Mouse (Mus musculus) heart, adult 11 months (tissue): ENCODE data around the gene Vps26a.
A peak's percentile ranks its signal among the peaks of the same experiment; 100 is the strongest.
"Not testable (repeated sequence)": the region's sequence is repeated elsewhere in the genome, so short reads cannot be mapped to it uniquely, and the experiment has no call there.

ENCODE experiments used
- DNase-seq: peaks from one replicate; pipeline ENCODE4 v3.0.0; 2022

Gene Vps26a

GRCm38 (mm10) chr10:62500088-62500915, 13.7 kb upstream of the Vps26a start:
- DNase-seq, result peak; percentile 94

- not testable (repeated sequence) for DNase-seq
Measured at GRCm38 (mm10) chr10:62491681-62492080, 5.1 kb upstream of the Vps26a start.

DNA sequence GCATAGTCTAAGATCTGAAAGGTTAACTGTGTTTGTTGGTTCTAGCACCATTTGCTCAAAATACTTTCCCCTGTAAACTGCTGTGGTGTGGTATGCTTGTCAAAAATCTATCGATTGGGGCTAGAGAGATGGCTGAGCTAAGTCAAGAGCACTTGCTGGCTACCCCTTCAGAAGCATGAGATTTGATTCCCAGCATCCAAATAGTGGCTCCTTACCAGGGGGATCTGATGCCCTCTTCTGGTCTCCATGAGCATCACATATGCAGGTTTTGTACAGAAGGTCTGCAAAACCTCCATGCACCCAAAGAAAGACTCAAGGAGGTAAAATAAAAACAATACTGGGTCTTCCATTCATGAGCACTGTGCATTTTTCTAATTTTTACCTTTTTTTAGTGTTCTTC, 1.7 kb upstream of the Vps26a start:
- peak; percentile 85 for DNase-seq

DNA sequence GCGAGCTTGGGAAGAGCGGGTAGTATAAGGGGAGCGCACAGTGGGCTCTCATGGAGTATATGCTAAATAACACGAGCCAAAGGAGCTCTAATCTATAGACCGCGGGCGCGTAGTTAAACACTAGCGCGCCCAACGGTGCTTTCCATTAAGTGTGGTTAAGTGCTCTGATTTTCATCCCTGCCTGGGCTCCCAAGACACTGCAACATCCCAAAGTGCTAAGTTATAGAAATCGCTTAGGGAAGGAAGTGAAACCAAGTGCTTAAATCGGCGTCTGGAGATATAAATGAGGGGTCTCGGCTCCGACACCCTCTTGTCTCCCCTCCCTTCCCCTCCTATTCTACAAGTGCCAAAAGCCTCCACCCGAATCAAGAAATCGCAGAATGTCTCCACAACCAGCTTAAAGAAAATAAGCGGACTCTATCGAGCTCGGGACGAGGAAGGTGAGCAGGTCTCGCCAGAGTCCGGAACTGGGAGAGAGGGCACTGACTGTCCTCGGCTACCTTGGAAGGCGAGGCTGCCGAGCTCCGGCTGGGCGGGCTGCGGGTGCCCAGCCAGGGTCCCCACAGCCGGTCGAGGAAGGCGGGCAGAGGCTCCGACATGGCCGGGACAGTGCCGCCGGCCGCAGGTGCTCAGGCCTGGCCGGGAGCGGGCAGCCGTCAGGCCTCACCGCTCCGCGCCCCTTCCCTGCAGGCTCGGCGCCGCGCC, 575 bp downstream of the Vps26a start:
- DNase-seq, result no peak

DNA sequence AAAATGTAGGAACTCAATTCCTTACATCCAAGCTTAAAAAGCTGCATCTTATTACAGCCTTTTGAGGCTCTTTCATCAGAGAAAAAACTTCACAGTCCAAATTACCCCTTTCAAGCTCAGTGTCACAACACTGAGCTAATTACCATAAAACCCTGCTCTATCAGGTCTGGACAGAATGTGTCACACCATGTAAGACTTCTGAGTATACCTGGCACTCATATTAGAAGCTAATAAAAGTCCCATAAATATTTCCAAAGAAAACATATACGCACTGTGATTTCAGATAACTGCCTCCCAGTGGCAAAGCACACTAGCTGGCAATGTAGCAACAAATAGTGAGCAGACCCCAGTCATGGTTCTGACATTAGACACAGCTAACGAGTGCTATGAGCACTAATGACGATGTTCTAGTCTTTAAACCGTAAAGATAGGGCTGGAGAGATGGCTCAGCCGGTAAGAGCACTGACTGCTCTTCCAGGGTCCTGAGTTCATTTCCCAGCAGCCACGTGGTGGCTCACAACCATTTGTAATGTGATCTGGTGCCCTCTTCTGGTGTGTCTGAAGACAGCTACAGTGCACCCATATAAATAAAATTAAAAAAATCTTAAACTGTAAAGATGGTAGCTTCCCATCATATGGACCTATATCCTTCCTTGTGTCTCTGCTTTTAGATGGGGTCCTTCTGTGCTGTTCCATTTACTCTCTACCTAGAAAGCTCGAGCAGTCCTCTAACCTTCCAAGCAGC, 5.3 kb downstream of the Vps26a start:
- peak; percentile 35 for DNase-seq

DNA sequence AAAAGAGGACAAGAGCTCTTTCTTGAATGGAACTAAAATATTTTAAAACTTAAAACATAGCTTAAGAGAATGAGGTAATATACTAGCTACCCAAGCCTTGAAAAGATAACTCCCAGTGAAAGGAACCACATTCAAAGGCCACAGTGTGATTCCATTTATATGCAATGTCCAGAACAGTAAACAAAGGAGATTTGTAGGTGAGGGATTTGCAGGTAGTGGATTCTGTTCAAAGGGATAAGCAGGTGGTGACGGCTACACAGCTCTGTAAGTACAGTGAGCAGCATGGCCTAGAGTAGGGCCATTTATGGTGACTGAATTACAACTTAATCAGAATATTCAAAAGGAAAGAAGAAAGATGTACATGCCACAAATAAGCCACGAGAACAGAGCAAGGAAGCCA, 9.6 kb downstream of the Vps26a start:
- DNase-seq, result peak; percentile 15

- peak; percentile 41 for DNase-seq
Measured at GRCm38 (mm10) chr10:62474944-62475343, 11.7 kb downstream of the Vps26a start.

GRCm38 (mm10) chr10:62471105-62471504, 15.5 kb downstream of the Vps26a start:
- peak; percentile 29 for DNase-seq

DNA sequence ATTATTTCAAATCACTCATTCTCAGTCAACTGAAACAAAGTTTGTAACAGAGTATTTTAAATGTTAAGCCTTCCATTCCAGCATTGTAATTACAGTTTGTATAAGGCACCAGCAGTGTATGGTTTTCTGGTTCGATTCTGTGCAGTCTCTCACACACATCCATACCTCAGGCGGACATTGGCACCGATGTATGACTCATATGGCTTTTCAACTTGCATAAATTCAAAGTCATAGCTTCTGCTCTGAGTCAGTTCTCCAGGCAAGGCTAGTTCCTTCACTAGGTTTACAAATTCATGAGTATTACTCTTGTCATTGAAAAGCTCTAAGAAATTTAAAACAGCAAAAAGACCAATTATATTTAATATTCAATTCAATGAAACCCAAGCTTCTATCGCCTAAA, 16.9 kb downstream of the Vps26a start:
- DNase-seq, result peak; percentile 40

DNA sequence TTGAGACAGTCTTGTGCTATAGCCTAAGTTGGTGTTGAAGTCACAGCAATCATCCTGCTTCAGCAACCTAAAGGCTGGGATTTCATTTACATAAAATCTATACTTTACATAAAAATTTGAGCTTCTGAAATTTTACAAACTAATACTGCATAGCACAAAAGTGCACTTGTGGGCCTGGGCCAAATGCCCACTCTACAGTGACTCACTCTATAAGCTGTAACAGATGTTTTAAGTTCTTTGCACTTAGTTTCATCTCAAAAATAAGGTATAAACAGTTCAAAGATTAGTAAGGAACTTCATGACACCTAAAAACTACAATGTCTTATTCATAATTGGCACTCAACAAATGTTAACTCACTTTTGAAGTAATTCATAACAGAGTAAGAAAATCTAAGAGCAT, 25.3 kb downstream of the Vps26a start:
- no peak for DNase-seq

DNA sequence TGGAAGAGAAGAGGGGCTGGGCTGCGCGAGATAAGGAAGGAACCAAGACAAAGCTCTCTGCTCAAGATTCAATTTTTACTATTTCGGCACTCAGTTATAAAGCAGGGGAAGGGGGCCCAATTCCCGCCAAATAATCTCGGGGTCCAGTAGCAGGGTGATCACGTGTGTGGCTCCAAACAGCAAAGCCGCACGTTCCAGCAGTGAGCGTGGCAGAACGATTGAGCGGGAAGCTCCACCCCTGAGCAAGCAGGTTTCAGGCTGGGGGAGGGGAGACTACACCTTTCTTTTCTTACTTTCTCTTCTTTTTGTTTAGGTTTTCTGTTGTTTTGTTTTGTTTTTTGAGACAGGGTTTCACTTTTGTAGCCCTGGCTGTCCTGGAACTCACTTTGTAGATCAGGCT, 34.6 kb downstream of the Vps26a start:
- DNase-seq, result peak; percentile 82

DNA sequence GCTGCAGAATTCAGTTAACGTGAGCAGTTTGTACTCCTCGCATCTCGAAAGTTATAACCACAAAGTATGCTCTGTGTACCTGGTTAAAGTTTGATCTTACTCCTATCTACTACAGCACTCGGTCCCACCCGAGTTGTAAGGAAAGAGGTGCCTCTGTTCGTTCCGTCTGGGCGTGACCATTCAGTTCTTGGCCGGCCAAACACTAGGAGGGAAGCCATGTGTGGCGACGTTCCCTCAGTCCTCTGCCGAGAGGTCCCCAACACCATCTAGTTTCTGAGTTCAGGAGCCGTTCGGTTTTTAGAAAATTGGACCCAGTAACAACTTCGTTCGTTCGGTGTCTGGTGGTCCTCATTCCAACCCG, 36.3 kb downstream of the Vps26a start:
- no peak for DNase-seq

DNA sequence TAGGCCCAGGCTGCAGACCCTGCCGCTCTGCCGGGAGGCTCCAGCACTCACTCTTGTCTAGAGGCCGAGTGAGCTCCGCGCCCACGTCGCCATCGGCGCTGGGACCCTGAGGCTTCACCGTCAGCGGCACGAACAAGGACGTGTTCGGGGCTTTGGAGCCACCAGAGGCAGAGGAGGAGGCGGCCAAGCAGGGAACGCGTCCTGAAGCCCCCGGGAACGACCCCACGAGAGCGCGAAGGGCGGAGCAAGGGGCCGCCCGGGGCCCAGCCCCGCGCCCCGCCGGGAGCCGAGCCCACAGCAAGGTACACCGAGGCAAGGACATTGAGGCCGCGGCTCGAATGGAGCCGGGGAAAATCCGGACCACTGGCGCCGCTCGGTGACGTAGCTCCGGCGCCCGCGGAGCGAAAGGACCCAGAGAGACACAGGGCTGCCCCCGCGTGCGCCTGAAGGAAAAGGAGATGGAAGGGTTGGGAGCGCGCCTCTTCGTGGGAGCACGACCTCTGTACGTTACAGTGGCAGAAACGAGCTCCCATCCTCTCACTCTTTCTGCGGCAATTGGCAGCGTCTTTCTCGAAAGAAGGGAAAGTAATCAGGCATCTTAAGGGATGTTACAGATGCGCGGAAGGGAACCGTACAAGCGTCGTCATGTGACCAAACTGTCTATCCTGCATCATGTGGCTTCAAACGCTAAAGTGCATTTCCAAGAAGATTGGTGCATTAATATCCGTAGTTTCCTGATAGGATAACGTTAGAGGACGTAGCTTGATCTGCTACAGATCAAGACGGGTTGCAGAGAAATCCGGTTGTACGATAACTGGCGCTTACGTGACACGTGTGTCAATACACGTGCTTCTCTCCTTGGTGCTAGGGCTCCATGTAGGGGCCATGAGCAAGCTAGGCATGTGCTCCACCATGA, 37.0 kb downstream of the Vps26a start, which contains the start of the genes 4930507D05Rik and Supv3l1:
Gene 4930507D05Rik, plus strand, starts transcription at position 126 of the 916 bp plus-strand sequence.
Gene Supv3l1, minus strand, starts transcription at position 375 of the 916 bp plus-strand sequence.
- DNase-seq, result peak; percentile 99

- DNase-seq, result no peak
Measured at GRCm38 (mm10) chr10:62430427-62430826, 56.2 kb downstream of the Vps26a start.

DNA sequence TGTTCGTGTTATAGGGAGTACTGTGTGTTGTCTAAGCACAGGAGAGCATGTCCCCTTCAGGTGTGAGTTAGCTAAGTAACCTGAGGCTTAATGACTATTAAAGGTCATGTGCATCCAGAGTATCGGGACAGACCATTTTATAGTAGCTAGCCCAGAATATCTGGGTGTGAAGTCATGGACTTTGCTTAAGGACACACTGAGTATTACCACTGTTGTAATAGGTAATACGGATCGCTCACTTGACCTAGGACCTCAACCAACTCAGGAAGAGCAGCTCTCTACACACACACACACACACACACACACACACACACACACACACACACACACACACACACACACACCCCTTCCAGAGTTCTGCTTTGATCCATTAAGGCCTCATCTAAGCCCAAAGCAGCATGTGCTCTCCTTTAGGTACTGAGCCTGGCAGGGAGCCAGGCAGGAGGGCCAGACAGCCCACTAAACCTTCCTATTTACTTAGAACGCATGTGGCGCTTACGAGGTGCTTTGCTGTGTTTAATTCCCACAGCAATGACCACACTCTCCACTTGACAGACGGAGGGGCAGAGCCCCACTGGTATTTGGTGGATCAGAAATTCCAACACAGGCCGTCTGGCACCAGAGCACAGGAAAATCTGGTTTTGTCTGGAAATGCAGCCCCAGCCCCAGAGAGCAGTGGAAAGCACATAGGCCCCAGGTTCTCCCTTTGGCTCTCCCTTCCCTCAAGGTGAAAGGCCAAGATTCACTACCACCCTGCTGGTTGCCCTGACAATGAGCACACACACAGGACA, 61.3 kb downstream of the Vps26a start:
- DNase-seq, result no peak

- peak; percentile 82 for DNase-seq
Measured at GRCm38 (mm10) chr10:62422255-62422654, 64.3 kb downstream of the Vps26a start, which contains the start of gene Hkdc1. TSS of gene Hkdc1 (minus strand) at chr10:62422491.

DNA sequence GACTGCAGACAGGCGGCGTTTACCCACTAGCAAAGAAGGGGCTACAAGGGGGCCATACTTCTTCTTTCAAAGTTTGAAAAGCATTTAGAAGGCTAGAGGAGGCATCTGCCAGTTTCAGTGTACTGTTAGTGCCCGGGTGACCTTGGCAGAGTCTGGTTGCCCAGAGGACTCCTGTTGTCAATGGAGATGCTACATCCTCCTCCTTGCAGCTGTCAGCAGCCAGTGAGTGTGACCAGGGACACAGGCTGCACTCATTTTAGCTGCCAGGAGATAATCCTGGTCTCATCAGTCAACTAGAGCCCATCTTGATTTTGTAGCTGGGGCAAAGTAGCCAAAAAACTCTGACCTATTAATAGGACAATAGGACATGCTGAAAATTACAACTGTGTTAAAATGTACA, 65.5 kb downstream of the Vps26a start:
- DNase-seq, result no peak

GRCm38 (mm10) chr10:62420399-62420798, 66.2 kb downstream of the Vps26a start:
- no peak for DNase-seq

DNA sequence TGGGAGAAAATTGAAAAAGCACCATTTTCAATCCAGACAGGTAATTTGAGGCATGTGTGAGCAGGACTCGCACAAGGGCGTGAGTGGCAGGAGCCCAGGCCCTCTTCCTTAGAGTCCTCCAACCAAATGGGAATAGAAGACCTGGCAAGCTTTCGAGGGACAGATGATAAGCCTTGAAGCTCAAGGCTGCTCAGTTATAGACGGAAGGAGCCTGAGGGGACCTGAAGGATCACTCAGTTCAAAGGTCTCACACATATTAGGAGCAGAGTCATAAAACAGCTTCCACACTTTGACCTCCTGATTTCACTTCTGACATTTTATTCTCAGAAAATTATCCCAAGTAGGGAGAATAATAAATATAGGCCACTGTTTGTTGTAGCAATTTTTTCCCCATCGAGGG, 67.2 kb downstream of the Vps26a start:
- no peak for DNase-seq

GRCm38 (mm10) chr10:62418831-62419356, 67.7 kb downstream of the Vps26a start:
- no peak for DNase-seq

DNA sequence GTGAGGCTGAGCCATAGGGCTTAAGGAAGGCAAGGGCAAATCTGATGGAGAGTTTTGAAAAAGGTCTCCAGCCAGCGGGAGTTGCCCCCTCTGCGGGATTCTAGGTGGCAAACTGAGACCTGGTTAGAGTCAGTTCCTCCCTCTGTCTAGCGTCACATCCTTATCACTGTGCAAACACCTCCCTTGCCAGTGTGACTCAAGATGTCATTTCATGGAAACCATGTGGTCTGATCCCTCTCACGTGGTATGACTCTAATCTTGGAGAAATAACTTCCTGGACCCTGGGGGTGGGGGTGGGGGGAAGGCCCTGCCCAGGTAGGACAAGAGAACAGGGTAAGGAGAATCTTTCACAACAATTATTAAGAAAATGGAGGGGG, 73.0 kb downstream of the Vps26a start:
- no peak for DNase-seq
